Mouse (Mus musculus) C2C12 (cell line): ENCODE measurements around the gene Ghrhr. TPM values are rescaled to one million over a fixed set of nuclear protein-coding genes. Genes with fewer than 3 reads are reported as not detected.

Experiments used
- H3K27me3 ChIP-seq: one replicate; pipeline ENCODE4 v1.6.1; 2011; ENCODE audit not compliant: control insufficient read depth, insufficient read depth, insufficient read length
- H3K36me3 ChIP-seq: one replicate; pipeline ENCODE4 v1.6.1; 2011; ENCODE audit not compliant: control insufficient read depth, insufficient read depth
- H3K4me3 ChIP-seq: one replicate; pipeline ENCODE4 v1.5.1; 2011; ENCODE audit warnings: mild to moderate bottlenecking, control low read depth; ENCODE audit not compliant: poor library complexity, insufficient read depth, severe bottlenecking
- H3K79me2 ChIP-seq: one replicate; pipeline ENCODE4 v1.6.1; 2011; ENCODE audit not compliant: control insufficient read depth, insufficient read depth
- H3K79me3 ChIP-seq: one replicate; pipeline ENCODE4 v1.6.1; 2011; ENCODE audit warnings: low read depth, control low read depth
- H3ac ChIP-seq: one replicate; pipeline ENCODE3; 2011; ENCODE audit warnings: low read depth; ENCODE audit not compliant: control insufficient read depth, insufficient read length
- CEBPB ChIP-seq: IDR thresholded peaks from one replicate; pipeline ENCODE4 v1.6.1; 2011; ENCODE audit warnings: low read depth, mild to moderate bottlenecking, control low read depth, moderate library complexity
- CTCF ChIP-seq: IDR thresholded peaks from one replicate; pipeline ENCODE4 v1.5.1; 2011; ENCODE audit not compliant: control insufficient read depth, insufficient read depth, insufficient read length
- FOSL1 ChIP-seq: IDR thresholded peaks from one replicate; pipeline ENCODE4 v1.8.0; 2011; ENCODE audit warnings: mild to moderate bottlenecking, low read length; ENCODE audit not compliant: poor library complexity, insufficient read depth, severe bottlenecking
- MAX ChIP-seq: IDR thresholded peaks from one replicate; pipeline ENCODE4 v1.6.1; 2011; ENCODE audit warnings: mild to moderate bottlenecking, control low read depth
- MYOD1 ChIP-seq: IDR thresholded peaks from one replicate; pipeline ENCODE4 v1.6.1; 2011; ENCODE audit warnings: low read depth; ENCODE audit not compliant: control insufficient read depth, insufficient read length
- MYOG ChIP-seq: IDR thresholded peaks from one replicate; pipeline ENCODE4 v1.6.1; 2011; ENCODE audit not compliant: control insufficient read depth, insufficient read length; ENCODE audit errors: extremely low read depth
- USF1 ChIP-seq: IDR thresholded peaks from one replicate; pipeline ENCODE4 v1.6.1; 2011; ENCODE audit warnings: low read depth, mild to moderate bottlenecking, control low read depth, moderate library complexity
- long read RNA-seq, 2 experiments: library from polyadenylated mRNA; unstranded; transcript quantifications; one replicate each; pipeline ENCODE4 v2.0.0; 2019 to 2020
- polyA plus RNA-seq: library from polyadenylated mRNA; unstranded; fragments of >200 nt; fragmentation: generic; extraction: Trizol; gene quantifications from one replicate; pipeline ENCODE4 v1.2.1, GENCODE M21; 2012; ENCODE audit warnings: missing spikeins

The Ghrhr gene
- not detected for polyA plus RNA-seq
- long read RNA-seq, experiment 1, result 0 reads
- long read RNA-seq, experiment 2, result 0 reads

GRCm38 (mm10) chr6:55376076-55376475, at the start of gene Ghrhr:
Ghrhr (plus strand) TSS chr6:55376295.
- H3K36me3 ChIP-seq, result no peaks in the 10 kb centered on the region
- no peaks in the 10 kb centered on the region for H3K79me3 ChIP-seq
- H3ac ChIP-seq, result no peak within 1 kb of the TSS
- no peak for TF ChIP-seq MYOG
- no peak for TF ChIP-seq MYOD1
- no peak for TF ChIP-seq USF1
- no peak for TF ChIP-seq CTCF
- no peak for TF ChIP-seq CEBPB
- TF ChIP-seq MAX, result no peak
- no peak for TF ChIP-seq FOSL1
- no peaks in the 10 kb centered on the region for H3K79me2 ChIP-seq
- H3K27me3 ChIP-seq, result peaks cover 29% of the 10 kb centered on the region
- no peak within 1 kb of the TSS for H3K4me3 ChIP-seq

GRCm38 (mm10) chr6:55326299-55326698, 49.8 kb upstream of the Ghrhr start:
- Histone ChIP-seq H3K79me3 (no peaks in the 10 kb centered on the region), H3K27me3 (no peaks in the 10 kb centered on the region)

GRCm38 (mm10) chr6:55327326-55327725, 48.8 kb upstream of the Ghrhr start:
- H3K4me3 ChIP-seq, result no peak overlapping the region
- TF ChIP-seq MAX, result no peak
- no peak for TF ChIP-seq CTCF
- no peak for TF ChIP-seq USF1
- TF ChIP-seq MYOD1, result no peak
- no peak for TF ChIP-seq CEBPB
- no peak for TF ChIP-seq MYOG
- TF ChIP-seq FOSL1, result no peak
- no peak overlapping the region for H3ac ChIP-seq
- H3K27me3 ChIP-seq, result no peaks in the 10 kb centered on the region
- H3K79me2 ChIP-seq, result no peaks in the 10 kb centered on the region
- H3K36me3 ChIP-seq, result no peaks in the 10 kb centered on the region
- no peaks in the 10 kb centered on the region for H3K79me3 ChIP-seq

More at GRCm38 (mm10) chr6:55326299-55326698, 49.8 kb upstream of the Ghrhr start:
- TF ChIP-seq MYOD1 (no peak), MYOG (no peak), FOSL1 (no peak)
- Histone ChIP-seq H3K4me3 (no peak overlapping the region), H3ac (no peak overlapping the region), H3K79me2 (no peaks in the 10 kb centered on the region), H3K36me3 (no peaks in the 10 kb centered on the region)

DNA sequence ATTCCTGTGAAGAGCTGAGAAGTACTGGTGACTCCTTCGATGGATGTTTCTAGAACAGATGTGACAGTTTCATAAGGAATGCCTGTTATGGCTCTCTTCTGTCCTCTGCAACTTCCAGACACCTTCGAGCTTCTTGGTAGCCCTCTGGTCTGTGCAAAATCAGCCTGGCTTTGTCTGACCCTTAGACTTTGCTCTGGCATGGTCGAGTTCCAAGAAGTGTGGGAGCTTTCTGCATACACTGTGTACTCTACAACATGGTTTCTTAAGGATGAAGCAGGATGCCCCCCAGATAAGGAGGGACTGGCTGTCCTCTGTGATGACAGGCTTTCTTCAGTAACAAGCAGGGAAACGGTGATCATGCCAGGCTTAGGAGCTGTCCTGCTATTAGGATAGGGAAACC, 47.9 kb upstream of the Ghrhr start:
- Histone ChIP-seq H3K79me2 (no peaks in the 10 kb centered on the region), H3K36me3 (no peaks in the 10 kb centered on the region), H3K4me3 (no peak overlapping the region), H3ac (no peak overlapping the region), H3K79me3 (no peaks in the 10 kb centered on the region), H3K27me3 (no peaks in the 10 kb centered on the region)
- TF ChIP-seq MYOG, result no peak
- no peak for TF ChIP-seq CTCF
- TF ChIP-seq CEBPB, result no peak
- TF ChIP-seq MYOD1, result no peak
- no peak for TF ChIP-seq MAX

- Histone ChIP-seq H3K79me2 (peaks cover under 1% of the 10 kb centered on the region), H3K27me3 (no peaks in the 10 kb centered on the region), H3K36me3 (no peaks in the 10 kb centered on the region), H3K79me3 (no peaks in the 10 kb centered on the region), H3K4me3 (no peak overlapping the region), H3ac (no peak overlapping the region)
- no peak for TF ChIP-seq MYOD1
- TF ChIP-seq MAX, result no peak
- TF ChIP-seq FOSL1, result no peak
- no peak for TF ChIP-seq MYOG
- no peak for TF ChIP-seq USF1
- TF ChIP-seq CTCF, result no peak
- no peak for TF ChIP-seq CEBPB
These were observed 44.8 kb upstream of the Ghrhr start for GRCm38 (mm10) chr6:55331315-55331714.

- H3K27me3 ChIP-seq, result no peaks in the 10 kb centered on the region
- no peak overlapping the region for H3K4me3 ChIP-seq
- peaks cover 6% of the 10 kb centered on the region for H3K79me3 ChIP-seq
- no peak overlapping the region for H3ac ChIP-seq
- H3K36me3 ChIP-seq, result no peaks in the 10 kb centered on the region
- peaks cover 10% of the 10 kb centered on the region for H3K79me2 ChIP-seq
- TF ChIP-seq MYOD1 (no peak), CTCF (no peak), USF1 (no peak), FOSL1 (no peak), MYOG (no peak), MAX (no peak), CEBPB (no peak)
These were observed 43.9 kb upstream of the Ghrhr start for GRCm38 (mm10) chr6:55332100-55332772.
